Mouse (Mus musculus): Measurements from ENCODE around the gene Sec16b.

DNA sequence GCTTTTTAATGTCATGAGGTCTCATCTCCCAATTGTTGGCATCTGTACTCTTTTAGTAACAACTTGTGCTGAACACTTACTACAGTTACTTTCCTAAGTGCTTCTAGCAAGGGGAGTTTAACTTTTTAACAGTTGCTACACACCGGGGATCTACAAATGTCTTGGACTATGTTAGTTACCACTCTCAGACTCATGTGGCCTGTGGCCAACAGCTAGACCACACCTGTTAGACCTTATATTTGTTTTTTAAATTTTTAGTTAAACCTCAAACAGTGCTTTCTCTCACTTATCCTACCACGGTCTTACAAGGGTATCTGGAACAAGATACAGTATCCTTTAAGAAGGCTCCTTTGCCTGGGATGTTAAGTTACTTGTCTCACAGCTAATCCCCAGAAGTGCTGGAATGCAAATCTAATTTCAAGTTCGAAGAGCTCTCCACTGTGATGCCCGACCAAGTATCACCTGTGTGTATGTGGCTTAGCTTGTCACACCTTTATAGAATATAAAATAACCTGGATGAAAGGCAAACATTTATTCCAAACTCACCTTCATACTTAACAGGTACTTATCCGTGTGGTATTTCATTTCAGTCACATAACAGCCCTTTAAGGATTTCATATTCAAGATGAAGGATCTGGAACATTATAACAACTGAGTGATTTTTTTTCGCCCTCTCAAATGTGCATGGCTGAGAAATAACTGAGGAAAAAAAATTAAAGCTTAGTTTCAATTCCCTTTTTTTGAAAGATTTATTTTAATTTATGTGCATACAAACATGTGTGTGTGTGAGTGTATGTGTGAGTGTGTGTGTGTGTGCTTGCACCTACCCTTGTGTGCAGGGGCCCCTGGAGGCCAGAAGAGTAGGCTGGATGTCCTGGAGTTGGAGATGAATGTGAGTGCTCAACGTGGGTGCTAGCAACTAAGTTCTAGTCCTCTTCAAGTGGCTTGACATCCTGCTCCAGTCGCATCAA, 10.6 kb downstream of the Sec16b start:
- TF ChIP-seq CTCF (conservative IDR thresholded peaks at IDR 0.05; ENCODE audit: low read length) (no peak), POU5F1 (IDR thresholded peaks at IDR 0.05; ENCODE audit: borderline replicate concordance, low read length) (no peak), NANOG (IDR thresholded peaks at IDR 0.05; ENCODE audit: borderline replicate concordance, low read length) (no peak)

Data from E14TG2a.4 (cell line).